Mouse (Mus musculus) heart, adult 18-20 months (tissue): ENCODE measurements around the gene Hes5. TPM values are rescaled to one million over a fixed set of nuclear protein-coding genes. Genes with fewer than 3 reads are reported as not detected.

Experiments
- DNase-seq, 2 experiments: peaks; one replicate each; pipeline ENCODE4 v3.0.0; 2021 to 2022; ENCODE audit warnings: mixed read lengths in 1 of 2
- total RNA-seq, 2 experiments: library from RNA; stranded (reverse); gene quantifications; 2 replicates each; pipeline ENCODE4 v1.2.3; 2021

Gene Hes5
- total RNA-seq, 2 experiments from 2014 or later = 0.31 to 0.67 TPM

GRCm38 (mm10) chr4:154964581-154965235 is 4.0 kb downstream of the Hes5 start:
- DNase-seq = no peak

- DNase-seq = peak; percentile 77 to 81
Observed at GRCm38 (mm10) chr4:154965856-154966255, 5.1 kb downstream of the Hes5 start.

GRCm38 (mm10) chr4:154967173-154967572 is 6.5 kb downstream of the Hes5 start:
- peak; percentile 34 to 60 for DNase-seq

- DNase-seq = no peak
Observed at GRCm38 (mm10) chr4:154972546-154972945, 11.8 kb downstream of the Hes5 start.

GRCm38 (mm10) chr4:154974163-154974611 is 13.5 kb downstream of the Hes5 start:
- DNase-seq = peak; percentile 68 to 79

GRCm38 (mm10) chr4:154980110-154980509 is 19.4 kb downstream of the Hes5 start:
- no peak for DNase-seq

GRCm38 (mm10) chr4:154981076-154981475 is 20.4 kb downstream of the Hes5 start:
- DNase-seq = no peak

- DNase-seq = peak; percentile 28 to 61
Observed at GRCm38 (mm10) chr4:154981530-154981929, 20.8 kb downstream of the Hes5 start.

GRCm38 (mm10) chr4:154982247-154983120 is 21.8 kb downstream of the Hes5 start:
- no peak for DNase-seq

GRCm38 (mm10) chr4:154983767-154984166 is 23.0 kb downstream of the Hes5 start:
- DNase-seq = no peak

- no peak for DNase-seq
Observed at GRCm38 (mm10) chr4:154985151-154985777, 24.5 kb downstream of the Hes5 start.

- peak; percentile 62 to 82 for DNase-seq
Observed at GRCm38 (mm10) chr4:154986096-154986495, 25.4 kb downstream of the Hes5 start.

- no peak for DNase-seq
Observed at GRCm38 (mm10) chr4:154986750-154987149, 26.0 kb downstream of the Hes5 start.

GRCm38 (mm10) chr4:154994876-154995275 is 34.2 kb downstream of the Hes5 start:
- no peak for DNase-seq

GRCm38 (mm10) chr4:154996572-154997154 is 35.9 kb downstream of the Hes5 start:
- peak; percentile 17 to 33 for DNase-seq

- no peak for DNase-seq
Observed at GRCm38 (mm10) chr4:154999379-154999778, 38.7 kb downstream of the Hes5 start.

- no peak for DNase-seq
Observed at GRCm38 (mm10) chr4:155005278-155005677, 44.6 kb downstream of the Hes5 start.

- no peak for DNase-seq
Observed at GRCm38 (mm10) chr4:155006296-155006695, 45.6 kb downstream of the Hes5 start.

- DNase-seq = no peak
Observed at GRCm38 (mm10) chr4:155007641-155008040, 46.9 kb downstream of the Hes5 start.

GRCm38 (mm10) chr4:155008075-155008474 is 47.4 kb downstream of the Hes5 start:
- DNase-seq = no peak

GRCm38 (mm10) chr4:155009216-155009615 is 48.5 kb downstream of the Hes5 start:
- DNase-seq = no peak

GRCm38 (mm10) chr4:155010870-155011269 is 50.1 kb downstream of the Hes5 start:
- peak; percentile 22 to 60 for DNase-seq
